Mouse (Mus musculus) heart, adult 2 months (tissue): ENCODE data around the gene Mafb.

Source experiments
- CTCF ChIP-seq: fragments of 200-600 bp; IDR thresholded peaks from 2 replicates; pipeline ENCODE4 v1.8.1; 2022; ENCODE audit warnings: antibody characterized with exemption, mild to moderate bottlenecking, moderate library complexity
- EP300 ChIP-seq: fragments of 200-500 bp; IDR thresholded peaks from 2 replicates; pipeline ENCODE4 v1.6.1; 2011; ENCODE audit warnings: low read depth, low read length, control low read depth; ENCODE audit not compliant: insufficient read depth
- POLR2A ChIP-seq: fragments of 200-500 bp; IDR thresholded peaks from 2 replicates; pipeline ENCODE4 v1.6.1; 2011; ENCODE audit warnings: mild to moderate bottlenecking, low read depth, low read length, control low read depth; ENCODE audit not compliant: insufficient read depth

DNA sequence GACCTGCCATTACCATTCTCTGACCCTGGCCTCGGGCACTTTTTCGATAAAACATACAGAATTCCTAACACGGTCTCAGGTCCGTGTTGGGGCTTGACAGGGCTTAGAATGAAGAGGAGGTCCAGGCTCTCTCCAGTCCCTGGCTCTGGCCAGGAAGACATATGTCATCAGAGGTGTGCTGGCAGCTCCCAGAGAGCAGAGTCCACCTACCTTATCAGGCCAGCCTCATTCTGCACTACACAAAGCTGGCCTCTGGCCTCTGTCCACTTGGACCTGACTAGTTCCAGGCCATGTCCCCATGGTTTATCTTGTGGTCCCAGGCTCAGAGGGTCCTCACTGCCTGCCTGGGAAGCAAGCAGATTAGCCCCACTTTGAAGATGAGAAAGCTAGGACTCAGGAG lies 17.3 kb downstream of the Mafb start:
- TF ChIP-seq CTCF: no peak
- no peak for TF ChIP-seq POLR2A
- no peak for TF ChIP-seq EP300
